26 mouse cellular contexts compared by ENCODE assay signal in the genomic region with DNA sequence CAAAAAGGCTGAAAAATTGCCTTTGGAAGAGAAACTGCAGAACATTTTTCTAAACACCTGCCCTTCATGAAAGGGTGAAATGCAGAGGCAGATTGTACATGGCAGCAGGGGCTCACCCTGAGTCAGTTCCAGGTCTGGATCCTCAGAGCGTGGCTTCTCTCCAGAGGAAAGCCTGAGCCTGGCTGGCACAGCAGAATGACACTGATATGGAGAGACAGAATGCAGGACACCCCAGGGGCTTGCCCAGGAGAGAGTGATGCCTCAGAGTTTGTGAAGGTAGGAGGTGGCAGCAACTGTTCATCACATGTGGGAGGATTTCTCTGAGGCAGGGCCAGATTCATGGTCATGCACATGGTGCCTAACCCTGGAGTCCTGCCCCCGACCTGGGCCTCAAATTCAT. TPM values are rescaled to one million over a fixed set of nuclear protein-coding genes. Genes with fewer than 3 reads are reported as not detected.
A peak's percentile ranks its signal among the peaks of the same experiment; 100 is the strongest.
DNase-seq lines count a peak whose midpoint lies in the region; ATAC-seq lines count a peak whose summit lies in the region.
"Had no signal": no experiment of that assay in that cellular context is flagged by ENCODE, and none has a peak within 500 bp of the region (broad histone marks: within the 10 kb centered on the region; RNA-seq: fewer than 3 reads in every experiment).

No protein-coding gene starts in this region.

- DNase-seq in kidney, postnatal 14 days = no peak
- DNase-seq in cerebellum, adult 11-12 months = peak; percentile 57
- DNase-seq in cerebellum, adult 9-11 months = peak; percentile 68
- no peak for DNase-seq in urinary bladder, postnatal 25 days (ENCODE audit: low spot score)
- DNase-seq in T-cell, adult 2 months (ENCODE audit: low spot score) = no peak
- DNase-seq: adrenal gland, postnatal 10 days; B cell, adult 2 months; embryo, embryonic 11 days; liver, embryonic 13.5 days; lung, adult 2 months; lung, postnatal 14 days; right cerebral cortex, postnatal 14 days had no signal

- peaks cover 13% of the 10 kb centered on the region for H3K9me3 ChIP-seq in kidney, embryonic 16.5 days (ENCODE audit: low read length)
- H3K9me3 ChIP-seq: forebrain, embryonic 12.5 days; liver, embryonic 13.5 days; midbrain, embryonic 13.5 days had no signal

- H3K4me1 ChIP-seq in kidney, embryonic 16.5 days (ENCODE audit: insufficient read depth, low read length) = peaks cover 11% of the 10 kb centered on the region
- H3K4me1 ChIP-seq: embryonic facial prominence, embryonic 13.5 days had no signal

- no peak for ATAC-seq in kidney, embryonic 16.5 days (ENCODE audit: low FRiP score, low TSS enrichment)
- no peak for ATAC-seq in CD4-positive, CD25-positive, alpha-beta regulatory T cell, adult 4 months
- ATAC-seq: hindbrain, embryonic 16.5 days; intestine, embryonic 15.5 days; midbrain, embryonic 13.5 days had no signal

- no peak overlapping the region for H3K4me3 ChIP-seq in kidney, embryonic 16.5 days (ENCODE audit: low read length)
- H3K4me3 ChIP-seq: embryonic facial prominence, embryonic 13.5 days; erythroblast, embryonic 14.5 days; forebrain, embryonic 12.5 days; hindbrain, embryonic 10.5 days; intestine, embryonic 15.5 days; liver, embryonic 13.5 days; midbrain, embryonic 13.5 days had no signal

- no peaks in the 10 kb centered on the region for H3K36me3 ChIP-seq in kidney, embryonic 16.5 days (ENCODE audit: insufficient read depth, low read length)
- H3K36me3 ChIP-seq: embryonic facial prominence, embryonic 13.5 days; forebrain, embryonic 12.5 days; hindbrain, embryonic 10.5 days; intestine, embryonic 15.5 days; midbrain, embryonic 13.5 days had no signal

- H3K9ac ChIP-seq in kidney, embryonic 16.5 days (replicated peaks; ENCODE audit: low read length) = no peak overlapping the region
- H3K9ac ChIP-seq: embryonic facial prominence, embryonic 13.5 days; forebrain, embryonic 12.5 days; intestine, embryonic 15.5 days; liver, embryonic 13.5 days; midbrain, embryonic 13.5 days had no signal

- peak overlapping the region; percentile 77 for H3K27ac ChIP-seq in kidney, embryonic 16.5 days (ENCODE audit: low read length)
- H3K27ac ChIP-seq: embryonic facial prominence, embryonic 13.5 days; forebrain, embryonic 12.5 days; hindbrain, embryonic 10.5 days; intestine, embryonic 15.5 days; liver, embryonic 13.5 days; midbrain, embryonic 13.5 days had no signal

- no peaks in the 10 kb centered on the region for H3K27me3 ChIP-seq in kidney, embryonic 16.5 days (ENCODE audit: insufficient read depth, low read length)
- H3K27me3 ChIP-seq: embryonic facial prominence, embryonic 13.5 days; forebrain, embryonic 12.5 days; intestine, embryonic 15.5 days; midbrain, embryonic 13.5 days had no signal

- H3K4me2 ChIP-seq in kidney, embryonic 16.5 days (replicated peaks; ENCODE audit: low read depth, low read length) = no peak overlapping the region
- H3K4me2 ChIP-seq: embryonic facial prominence, embryonic 13.5 days; forebrain, embryonic 12.5 days; heart, embryonic 11.5 days; intestine, embryonic 15.5 days; liver, embryonic 13.5 days; midbrain, embryonic 13.5 days had no signal

- 69% methylated on average over 2 of the region's 2 CpGs for WGBS in kidney, embryonic 16.5 days

RNA-seq across cellular contexts. Expression of gene Ugt1a2, which starts 0.4 kb away (rescaled TPM):
- 68.4 and 84.9 TPM in 2 replicates for polyA plus RNA-seq in kidney, embryonic 16.5 days (2015; fragmentation: Nextera tagmentation; extraction: Ambion mirVana)
- polyA plus RNA-seq in CD4-positive, CD25-positive, alpha-beta regulatory T cell, adult 4 months (2017; shearing (Covaris generic)) = not detected
- polyA plus RNA-seq: embryonic facial prominence, embryonic 13.5 days; erythroblast, embryonic 14.5 days; forebrain, embryonic 12.5 days; frontal cortex, adult 2 months; heart, embryonic 11.5 days; heart, postnatal 0 days; hindbrain, embryonic 10.5 days; hindbrain, embryonic 16.5 days; liver, embryonic 13.5 days had no signal

RNA-seq across cellular contexts. Expression of gene Dnajb3, which starts 5.6 kb away (rescaled TPM):
- polyA plus RNA-seq in kidney, embryonic 16.5 days (2015; fragmentation: Nextera tagmentation; extraction: Ambion mirVana) = 10.4 and 11.2 TPM in 2 replicates
- under 1 TPM; 0.63 to 0.73 TPM for polyA plus RNA-seq in CD4-positive, CD25-positive, alpha-beta regulatory T cell, adult 4 months (2017; shearing (Covaris generic))

RNA-seq across cellular contexts. Expression of gene Ugt1a1, which starts 11.8 kb away (rescaled TPM):
- polyA plus RNA-seq in kidney, embryonic 16.5 days (2015; fragmentation: Nextera tagmentation; extraction: Ambion mirVana) = 2.4 TPM in 2 replicates
- polyA plus RNA-seq in CD4-positive, CD25-positive, alpha-beta regulatory T cell, adult 4 months (2017; shearing (Covaris generic)) = not detected
- polyA plus RNA-seq: embryonic facial prominence, embryonic 13.5 days; erythroblast, embryonic 14.5 days; forebrain, embryonic 12.5 days; heart, embryonic 11.5 days; hindbrain, embryonic 10.5 days; hindbrain, embryonic 16.5 days; liver, embryonic 13.5 days; midbrain, embryonic 13.5 days had no signal

RNA-seq across cellular contexts. Expression of gene Mroh2a, which starts 26.8 kb away (rescaled TPM):
- polyA plus RNA-seq in kidney, embryonic 16.5 days (2015; fragmentation: Nextera tagmentation; extraction: Ambion mirVana) = 1.3 and 2.8 TPM in 2 replicates
- polyA plus RNA-seq in CD4-positive, CD25-positive, alpha-beta regulatory T cell, adult 4 months (2017; shearing (Covaris generic)) = 1 to 10 TPM; 1.4 to 1.6 TPM
- polyA plus RNA-seq: erythroblast, embryonic 14.5 days had no signal

RNA-seq across cellular contexts. Expression of gene Ugt1a5, which starts 34.2 kb away (rescaled TPM):
- not detected in 2 replicates for polyA plus RNA-seq in kidney, embryonic 16.5 days (2015; fragmentation: Nextera tagmentation; extraction: Ambion mirVana)
- polyA plus RNA-seq in CD4-positive, CD25-positive, alpha-beta regulatory T cell, adult 4 months (2017; shearing (Covaris generic)) = not detected
- polyA plus RNA-seq: embryonic facial prominence, embryonic 13.5 days; erythroblast, embryonic 14.5 days; forebrain, embryonic 12.5 days; frontal cortex, adult 2 months; heart, embryonic 11.5 days; heart, postnatal 0 days; hindbrain, embryonic 10.5 days; hindbrain, embryonic 16.5 days; intestine, embryonic 15.5 days; kidney, embryonic 14.5 days; liver, embryonic 13.5 days; midbrain, embryonic 13.5 days; thymus, postnatal 0 days had no signal

Comparison
In these comparisons a context has a peak if more than half of its experiments do, and no peak if none do; other contexts are left out.
1. DNase-seq: peak in cerebellum, adult 11-12 months (single experiment) and cerebellum, adult 9-11 months (single experiment); none in kidney, postnatal 14 days (single experiment), urinary bladder, postnatal 25 days (single experiment) and T-cell, adult 2 months (single experiment).
2. RNA of gene Ugt1a2, which starts 0.4 kb away (polyA plus RNA-seq): 68.4 to 84.9 TPM in kidney, embryonic 16.5 days; not detected in CD4-positive, CD25-positive, alpha-beta regulatory T cell, adult 4 months; every median in the first group is over 10 times any median in the second.